Mouse (Mus musculus) heart, adult 2 months (tissue): ENCODE data around the gene Nlrx1.

Source experiments
- CTCF ChIP-seq: fragments of 200-600 bp; IDR thresholded peaks from 2 replicates; pipeline ENCODE4 v1.8.1; 2022; ENCODE audit warnings: antibody characterized with exemption, mild to moderate bottlenecking, moderate library complexity
- EP300 ChIP-seq: fragments of 200-500 bp; IDR thresholded peaks from 2 replicates; pipeline ENCODE4 v1.6.1; 2011; ENCODE audit warnings: low read depth, low read length, control low read depth; ENCODE audit not compliant: insufficient read depth
- POLR2A ChIP-seq: fragments of 200-500 bp; IDR thresholded peaks from 2 replicates; pipeline ENCODE4 v1.6.1; 2011; ENCODE audit warnings: mild to moderate bottlenecking, low read depth, low read length, control low read depth; ENCODE audit not compliant: insufficient read depth

DNA sequence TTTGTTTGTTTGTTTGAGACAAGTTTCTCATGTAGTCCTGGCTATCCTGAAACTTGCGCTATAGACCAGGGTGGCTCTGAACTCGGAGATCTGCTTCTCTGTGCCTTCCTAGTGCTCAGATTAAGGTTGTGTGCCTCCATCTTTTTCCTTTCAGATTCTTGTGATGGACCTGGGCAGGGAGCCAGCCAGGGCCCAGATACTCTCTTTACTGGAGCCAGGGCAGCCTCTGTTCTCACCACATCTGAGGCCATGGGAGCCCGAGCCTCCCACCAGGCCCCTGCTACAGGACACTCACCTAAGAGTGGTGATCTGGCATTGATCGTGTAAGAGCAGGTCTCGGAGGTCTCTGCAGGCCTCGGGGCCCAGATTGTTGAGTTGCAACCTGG is 13.3 kb downstream of the Nlrx1 start:
- TF ChIP-seq POLR2A (no peak), CTCF (no peak), EP300 (no peak)
